Mouse (Mus musculus): ENCODE results near the gene Zfp292. TPM values are rescaled to one million over a fixed set of nuclear protein-coding genes. Genes with fewer than 3 reads are reported as not detected.

Gene Zfp292
- total and polyA plus RNA-seq, 3 experiments = 9.8 to 19.4 (median 16.8) TPM

DNA sequence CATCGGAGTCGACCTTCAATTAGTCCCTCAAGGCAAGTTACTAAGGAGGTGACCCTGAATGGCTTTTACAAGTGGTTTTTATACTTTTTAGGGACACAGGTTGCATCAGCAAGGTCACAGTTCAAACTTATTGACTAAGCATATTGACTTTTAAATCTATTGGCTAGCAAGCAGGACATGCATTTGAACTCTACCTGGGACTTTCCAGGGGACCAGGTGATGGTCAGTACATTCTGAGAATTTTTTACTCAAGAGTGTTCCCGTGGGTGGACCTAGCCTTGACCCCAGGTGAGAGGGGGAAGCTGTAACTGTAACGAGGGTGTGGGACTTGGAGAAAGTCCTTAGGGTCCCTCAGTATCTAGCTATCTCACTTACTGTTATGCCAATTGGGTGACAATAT is 18.4 kb upstream of the Zfp292 start:
- TF ChIP-seq NELFE (IDR thresholded peaks at IDR 0.05; ENCODE audit: low read depth, low read length) (no peak), HCFC1 (IDR thresholded peaks at IDR 0.05; ENCODE audit: low read depth, low read length) (no peak), MAZ (IDR thresholded peaks at IDR 0.05; ENCODE audit: low read depth, low read length) (no peak), POLR2AphosphoS2 (IDR thresholded peaks at IDR 0.05; ENCODE audit: low read length) (no peak), USF1 (IDR thresholded peaks at IDR 0.05; ENCODE audit: low read depth, low read length) (no peak), TBP (IDR thresholded peaks at IDR 0.05; ENCODE audit: low read depth, low read length) (no peak), ETS1 (IDR thresholded peaks at IDR 0.05; ENCODE audit: low read depth, low read length) (no peak), ZKSCAN1 (IDR thresholded peaks at IDR 0.05; ENCODE audit: low read depth, low read length) (no peak), USF2 (IDR thresholded peaks at IDR 0.05; ENCODE audit: borderline replicate concordance in 1 of 2, insufficient read depth in 1 of 2, low read depth in 1 of 2, low read length in 2 of 2) (no peak), GABPA (IDR thresholded peaks at IDR 0.05; ENCODE audit: low read depth, low read length) (no peak)
- no peak overlapping the region for H3K9ac ChIP-seq (ENCODE audit: control insufficient read depth, low read depth, low read length, poor library complexity, severe bottlenecking)
- no peaks in the 10 kb centered on the region for H3K79me2 ChIP-seq (ENCODE audit: control insufficient read depth, insufficient read depth, low read length, poor library complexity)
- H3K4me1 ChIP-seq (ENCODE audit: control insufficient read depth in 1 of 2, insufficient read depth in 2 of 2, low read length in 2 of 2) = no peaks in the 10 kb centered on the region
- no peaks in the 10 kb centered on the region for H3K9me3 ChIP-seq (replicated peaks; ENCODE audit: insufficient read depth, low read length)
- DNase-seq (ENCODE audit: low read depth, low spot score) = no peak
- H3K27me3 ChIP-seq (ENCODE audit: control insufficient read depth in 1 of 2, insufficient read depth in 2 of 2, low read length in 2 of 2) = peaks cover 0 to 3% of the 10 kb centered on the region in 2 experiments; a peak in 3 of 4 replicates
- no peaks in the 10 kb centered on the region for H3K36me3 ChIP-seq (ENCODE audit: control insufficient read depth in 1 of 2, insufficient read depth in 2 of 2, low read length in 2 of 2)
- H3K27ac ChIP-seq (ENCODE audit: control insufficient read depth, low read depth, low read length) = no peak overlapping the region
- H3K4me3 ChIP-seq (ENCODE audit: control insufficient read depth in 1 of 2, insufficient read depth in 1 of 2, low read depth in 2 of 2, low read length in 2 of 2) = no peak overlapping the region

- Histone ChIP-seq H3K79me2 (ENCODE audit: control insufficient read depth, insufficient read depth, low read length, poor library complexity) (no peaks in the 10 kb centered on the region), H3K36me3 (ENCODE audit: control insufficient read depth in 1 of 2, insufficient read depth in 2 of 2, low read length in 2 of 2) (no peaks in the 10 kb centered on the region), H3K27ac (ENCODE audit: control insufficient read depth, low read depth, low read length) (no peak overlapping the region), H3K9me3 (replicated peaks; ENCODE audit: insufficient read depth, low read length) (no peaks in the 10 kb centered on the region), H3K9ac (ENCODE audit: control insufficient read depth, low read depth, low read length, poor library complexity, severe bottlenecking) (no peak overlapping the region), H3K4me1 (ENCODE audit: control insufficient read depth in 1 of 2, insufficient read depth in 2 of 2, low read length in 2 of 2) (no peaks in the 10 kb centered on the region), H3K27me3 (ENCODE audit: control insufficient read depth in 1 of 2, insufficient read depth in 2 of 2, low read length in 2 of 2) (peaks cover 4 to 5% of the 10 kb centered on the region in 2 experiments), H3K4me3 (ENCODE audit: control insufficient read depth in 1 of 2, insufficient read depth in 1 of 2, low read depth in 2 of 2, low read length in 2 of 2) (no peak overlapping the region)
- TF ChIP-seq ZMIZ1 (IDR thresholded peaks at IDR 0.05; ENCODE audit: low read depth, low read length) = no peak
- DNase-seq (ENCODE audit: low read depth, low spot score) = no peak
These were observed 17.4 kb upstream of the Zfp292 start for GRCm38 (mm10) chr4:34900155-34900554.

DNA sequence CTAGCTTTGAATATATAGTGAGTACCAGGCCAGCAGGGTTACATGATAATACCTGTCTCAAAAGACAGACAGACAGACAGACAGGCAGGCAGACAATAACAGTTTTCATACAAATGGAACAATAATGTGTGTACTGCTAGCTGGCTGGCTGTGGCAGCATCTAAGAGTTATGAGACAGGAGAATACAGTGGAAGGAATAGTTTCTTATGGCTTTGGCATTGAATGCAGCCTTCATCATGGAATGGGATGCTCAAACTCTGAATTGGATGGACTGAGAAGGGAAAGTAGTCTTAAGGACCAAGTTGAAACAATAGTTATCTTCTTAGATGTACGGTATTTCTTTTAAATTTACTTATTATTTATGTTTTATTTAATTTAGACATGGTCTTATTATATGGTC is 16.6 kb upstream of the Zfp292 start:
- H3K36me3 ChIP-seq (ENCODE audit: control insufficient read depth in 1 of 2, insufficient read depth in 2 of 2, low read length in 2 of 2) = no peaks in the 10 kb centered on the region
- no peak overlapping the region for H3K9ac ChIP-seq (ENCODE audit: control insufficient read depth, low read depth, low read length, poor library complexity, severe bottlenecking)
- no peaks in the 10 kb centered on the region for H3K9me3 ChIP-seq (replicated peaks; ENCODE audit: insufficient read depth, low read length)
- H3K4me1 ChIP-seq (ENCODE audit: control insufficient read depth in 1 of 2, insufficient read depth in 2 of 2, low read length in 2 of 2) = no peaks in the 10 kb centered on the region
- H3K27ac ChIP-seq (ENCODE audit: control insufficient read depth, low read depth, low read length) = no peak overlapping the region
- no peak for DNase-seq (ENCODE audit: low read depth, low spot score)
- no peak overlapping the region for H3K4me3 ChIP-seq (ENCODE audit: control insufficient read depth in 1 of 2, insufficient read depth in 1 of 2, low read depth in 2 of 2, low read length in 2 of 2)
- no peak for TF ChIP-seq ZKSCAN1 (IDR thresholded peaks at IDR 0.05; ENCODE audit: low read depth, low read length)
- no peak for TF ChIP-seq ETS1 (IDR thresholded peaks at IDR 0.05; ENCODE audit: low read depth, low read length)
- no peak for TF ChIP-seq JUND (IDR thresholded peaks at IDR 0.05; ENCODE audit: low read depth, low read length)
- no peaks in the 10 kb centered on the region for H3K79me2 ChIP-seq (ENCODE audit: control insufficient read depth, insufficient read depth, low read length, poor library complexity)
- peaks cover 3 to 4% of the 10 kb centered on the region in 2 experiments for H3K27me3 ChIP-seq (ENCODE audit: control insufficient read depth in 1 of 2, insufficient read depth in 2 of 2, low read length in 2 of 2)
